Mouse (Mus musculus): ENCODE measurements at regions not wholly inside any gene's neighbourhood (a gene's known extent, or its start where the extent isn't known, plus 50 kb on each side); places are given as distances from the start of the nearest gene placed in this dataset.

GRCm38 (mm10) chr5:59103358-59104077, 1385.8 kb downstream of the Pcdh7 start:
- intact Hi-C loops (cut with DNase I) = no loop called here
- no peak for DNase-seq (ENCODE audit: low spot score in 2 of 2)

DNA sequence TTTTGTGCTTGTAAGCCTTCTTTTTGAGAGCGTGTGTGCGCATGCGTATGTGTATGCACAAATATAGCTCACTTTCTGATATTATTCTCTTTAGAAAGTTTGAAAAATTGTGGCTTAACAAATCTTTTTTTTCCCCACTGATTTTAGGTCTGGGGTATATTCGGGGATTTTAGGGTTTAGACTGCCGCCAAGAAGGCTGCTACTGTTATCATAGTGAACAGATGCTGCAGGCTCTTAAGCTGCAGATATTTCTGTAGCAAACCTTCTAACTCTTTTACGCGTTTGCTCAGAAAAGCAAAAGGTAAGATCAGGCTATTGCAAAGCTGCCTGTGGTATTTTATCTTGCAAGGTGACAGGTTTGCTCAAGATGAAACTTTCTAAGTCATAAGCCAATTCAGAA, 1420.5 kb downstream of the Pcdh7 start:
- DNase-seq (ENCODE audit: low spot score in 2 of 2) = peak in 1 of 2 experiments; percentile 2
- intact Hi-C loops (cut with DNase I) = no loop called here

DNA sequence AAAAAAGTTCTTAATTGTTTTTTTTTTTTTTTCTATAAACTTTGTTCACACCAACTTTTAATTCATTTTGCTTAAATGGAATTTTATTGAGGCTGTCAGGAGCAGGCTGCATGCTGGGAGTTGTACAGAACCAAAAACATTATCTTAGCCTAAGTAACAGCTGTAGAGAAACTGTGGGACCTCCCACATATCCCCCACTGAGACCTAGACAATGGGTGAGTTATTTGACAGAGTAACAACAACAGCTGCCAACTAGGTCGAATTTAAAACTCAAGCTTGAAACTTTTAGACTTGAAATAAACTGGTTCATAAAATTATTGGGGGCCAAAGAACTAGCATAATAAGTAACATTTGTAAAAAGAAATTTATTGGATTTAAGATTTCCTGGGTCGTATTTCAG, 1421.0 kb downstream of the Pcdh7 start:
- DNase-seq (ENCODE audit: low spot score in 2 of 2) = no peak
- intact Hi-C loops (cut with DNase I) = no loop called here
